Mouse (Mus musculus): Measurements from ENCODE around the gene Ergic3.

Gene Ergic3

DNA sequence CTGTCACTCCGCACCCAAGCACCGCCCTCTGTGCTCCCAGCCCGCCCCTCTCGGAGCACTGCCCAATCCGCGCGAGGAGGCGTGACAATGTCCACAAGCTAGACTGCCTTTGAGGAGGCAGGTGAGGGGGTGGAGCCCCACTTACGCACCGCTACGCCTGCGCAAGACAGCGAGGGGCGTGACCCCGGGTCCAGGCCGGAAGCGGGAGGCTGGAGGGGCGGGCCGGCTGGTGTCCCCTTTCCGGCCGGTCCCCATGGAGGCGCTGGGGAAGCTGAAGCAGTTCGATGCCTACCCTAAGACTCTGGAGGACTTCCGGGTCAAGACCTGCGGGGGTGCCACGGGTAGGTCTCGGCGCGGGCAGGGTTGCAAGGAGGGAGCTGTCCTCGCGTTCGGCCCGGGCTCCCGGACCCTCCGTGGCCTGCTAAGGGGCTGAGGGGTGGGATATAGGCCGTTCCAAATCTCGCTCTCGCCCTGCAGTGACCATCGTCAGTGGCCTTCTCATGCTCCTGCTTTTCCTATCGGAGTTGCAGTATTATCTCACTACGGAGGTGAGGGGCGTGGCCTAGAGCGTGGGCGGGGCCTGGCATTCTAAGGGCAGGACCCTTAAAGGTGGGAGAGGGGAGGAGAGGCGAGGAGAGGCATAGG, at the start of gene Ergic3, which contains the start of gene 6430550D23Rik:
Gene Ergic3, plus strand, starts transcription at position 158 of the 645 bp plus-strand sequence.
Gene 6430550D23Rik, minus strand, starts transcription at position 90 of the 645 bp plus-strand sequence.
- DNase-seq = peak; percentile 99

DNA sequence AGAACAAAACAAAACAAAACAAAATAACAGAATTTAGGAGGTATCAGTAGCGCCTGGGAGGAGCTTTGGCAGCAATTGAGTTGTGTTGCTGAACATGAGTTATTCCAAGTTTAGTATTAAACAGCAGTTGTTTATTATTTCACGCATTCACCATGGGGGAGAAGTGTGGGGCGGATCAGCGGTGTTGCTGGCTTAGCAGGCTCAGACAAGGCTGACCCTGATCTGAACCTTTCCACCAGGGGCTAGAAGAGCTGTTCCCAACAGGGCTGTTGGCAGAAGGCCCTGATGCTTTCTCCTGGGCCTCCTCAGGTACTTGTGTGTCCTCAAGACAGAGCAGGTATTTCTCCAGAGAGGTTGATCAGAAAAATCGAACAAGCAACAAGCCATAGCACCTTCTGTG, 47.9 kb upstream of the Ergic3 start:
- DNase-seq = no peak

GRCm38 (mm10) chr2:155961862-155962261, 46.0 kb upstream of the Ergic3 start:
- DNase-seq = no peak

GRCm38 (mm10) chr2:155962991-155963390, 44.9 kb upstream of the Ergic3 start:
- peak; percentile 71 for DNase-seq

- DNase-seq = no peak
Measured at GRCm38 (mm10) chr2:155973348-155973747, 34.5 kb upstream of the Ergic3 start.

- no peak for DNase-seq
Measured at GRCm38 (mm10) chr2:155974087-155974731, 33.6 kb upstream of the Ergic3 start.

GRCm38 (mm10) chr2:155979328-155979991, 28.4 kb upstream of the Ergic3 start:
- DNase-seq = no peak

GRCm38 (mm10) chr2:155985776-155986175, 22.1 kb upstream of the Ergic3 start:
- DNase-seq = no peak

- no peak for DNase-seq
Measured at GRCm38 (mm10) chr2:155987131-155987530, 20.7 kb upstream of the Ergic3 start.

GRCm38 (mm10) chr2:155989085-155989484, 18.8 kb upstream of the Ergic3 start:
- DNase-seq = peak; percentile 79

DNA sequence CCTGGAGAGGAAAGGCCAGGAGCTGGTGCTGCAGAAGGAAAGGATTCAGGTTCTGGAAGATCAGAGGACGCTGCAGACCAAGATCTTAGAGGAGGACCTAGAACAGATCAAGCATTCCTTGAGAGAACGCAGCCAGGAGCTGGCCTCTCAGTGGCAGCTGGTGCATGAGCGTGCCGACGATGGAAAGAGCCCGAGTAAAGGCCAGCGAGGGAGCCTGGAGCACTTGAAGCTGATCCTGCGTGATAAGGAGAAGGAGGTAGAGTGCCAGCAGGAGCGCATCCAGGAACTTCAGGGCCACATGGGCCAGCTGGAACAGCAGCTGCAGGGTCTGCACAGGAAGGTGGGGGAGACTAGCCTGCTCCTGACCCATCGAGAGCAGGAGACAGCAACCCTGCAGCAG, 16.7 kb upstream of the Ergic3 start:
- peak; percentile 56 for DNase-seq

DNA sequence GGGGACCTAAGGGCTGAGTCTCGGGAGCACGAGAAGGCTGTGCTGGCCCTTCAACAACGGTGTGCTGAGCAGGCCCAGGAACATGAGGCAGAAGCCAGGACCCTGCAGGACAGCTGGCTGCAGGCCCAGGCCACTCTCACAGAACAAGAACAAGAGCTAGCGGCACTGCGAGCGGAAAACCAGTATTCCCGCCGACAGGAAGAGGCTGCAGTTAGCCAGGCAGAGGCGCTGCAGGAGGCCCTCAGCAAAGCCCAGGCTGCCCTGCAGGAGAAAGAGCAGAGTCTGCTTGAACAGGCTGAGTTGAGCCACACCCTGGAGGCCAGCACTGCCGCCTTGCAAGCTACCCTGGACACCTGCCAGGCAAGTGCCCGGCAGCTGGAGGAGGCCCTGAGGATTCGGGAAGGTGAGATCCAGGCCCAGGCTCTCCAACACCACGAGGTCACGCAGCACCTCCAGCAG, 16.0 kb upstream of the Ergic3 start:
- DNase-seq = peak; percentile 98

DNA sequence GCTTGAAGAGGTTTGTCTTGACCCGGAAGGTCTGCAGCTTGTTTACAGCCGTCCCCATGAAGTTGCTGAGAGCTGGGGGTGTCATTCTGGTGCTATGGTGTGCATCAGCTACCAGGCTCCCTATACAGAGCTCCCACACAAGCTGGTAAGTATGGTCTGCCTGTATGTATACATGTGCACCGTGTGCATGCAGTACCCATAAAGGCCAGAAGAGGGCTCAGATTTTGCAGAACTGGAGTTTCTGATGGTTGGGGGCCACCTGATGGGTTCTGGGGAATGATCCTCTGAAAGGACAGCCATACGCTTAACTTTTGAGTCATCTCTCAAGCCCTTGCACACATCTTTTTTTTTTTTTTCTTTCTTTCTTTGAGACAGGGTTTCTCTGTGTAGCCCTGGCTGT, 2.5 kb upstream of the Ergic3 start:
- no peak for DNase-seq

DNA sequence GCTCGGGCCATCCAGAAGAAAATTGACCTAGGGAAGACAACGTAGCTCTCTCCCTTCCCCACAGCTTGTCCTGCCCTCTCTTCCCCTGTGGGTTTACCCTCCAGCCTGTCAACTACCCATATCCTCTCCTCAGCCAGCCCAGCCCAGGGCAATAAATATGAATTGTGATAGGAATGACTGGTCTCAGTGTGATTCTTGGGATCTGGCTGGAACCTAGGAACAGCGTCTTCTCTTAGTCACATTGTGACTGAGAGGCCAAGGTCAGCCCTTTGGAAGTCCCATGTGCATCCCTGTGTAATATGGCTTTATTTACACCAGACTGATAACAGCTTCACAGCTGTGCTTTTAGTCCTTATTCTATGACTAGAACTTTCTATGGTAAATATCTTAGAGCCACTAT, 10.3 kb downstream of the Ergic3 start:
- DNase-seq = no peak

GRCm38 (mm10) chr2:156021219-156021618, 13.4 kb downstream of the Ergic3 start:
- DNase-seq = no peak

GRCm38 (mm10) chr2:156021765-156022164, 13.9 kb downstream of the Ergic3 start:
- no peak for DNase-seq

GRCm38 (mm10) chr2:156025482-156025881, 17.6 kb downstream of the Ergic3 start:
- DNase-seq = no peak

DNA sequence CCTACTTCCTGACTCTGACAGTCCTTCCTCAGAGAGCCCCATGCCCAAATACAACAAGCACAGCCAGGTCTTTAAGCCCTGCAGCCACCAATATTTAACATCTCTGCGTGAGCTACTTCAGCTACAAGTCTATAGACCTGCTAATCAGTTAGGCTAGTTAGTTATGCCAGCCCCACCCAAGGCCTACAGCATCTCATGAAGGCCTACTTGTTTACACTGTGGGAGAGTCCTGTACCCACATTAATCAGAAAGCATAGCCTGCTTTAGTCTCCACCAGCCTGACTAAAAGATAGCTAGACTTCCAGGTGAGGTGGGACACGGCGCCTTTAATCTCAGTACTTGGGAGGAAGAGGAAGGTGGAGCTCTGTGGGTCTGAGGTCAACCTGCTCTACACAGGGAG, 31.5 kb downstream of the Ergic3 start:
- DNase-seq = no peak

DNA sequence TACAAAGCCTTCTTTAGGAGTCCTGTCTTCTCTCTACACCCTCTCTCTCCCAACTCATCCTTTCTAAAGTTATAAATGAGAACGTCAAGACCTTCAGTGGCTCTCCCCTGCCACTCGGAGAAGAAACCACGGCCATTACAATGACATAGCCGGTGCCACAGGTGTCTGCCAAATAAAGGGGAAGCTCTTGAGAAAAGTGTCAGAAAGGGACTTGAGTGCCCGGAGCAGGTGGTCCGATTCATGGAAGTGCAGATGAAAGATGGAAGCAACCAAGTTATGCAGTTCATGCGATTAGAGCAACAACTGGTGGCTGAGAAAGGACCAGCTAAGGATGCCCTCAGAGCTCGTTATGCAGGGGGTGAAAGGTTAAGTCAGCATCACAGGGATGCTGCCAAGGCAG, 35.1 kb downstream of the Ergic3 start:
- no peak for DNase-seq

- no peak for DNase-seq
Measured at GRCm38 (mm10) chr2:156047929-156048328, 40.1 kb downstream of the Ergic3 start.

- DNase-seq = no peak
Measured at GRCm38 (mm10) chr2:156052816-156053215, 45.0 kb downstream of the Ergic3 start, which contains the start of gene Fer1l4. Gene Fer1l4, minus strand, starts transcription at chr2:156052947.

DNA sequence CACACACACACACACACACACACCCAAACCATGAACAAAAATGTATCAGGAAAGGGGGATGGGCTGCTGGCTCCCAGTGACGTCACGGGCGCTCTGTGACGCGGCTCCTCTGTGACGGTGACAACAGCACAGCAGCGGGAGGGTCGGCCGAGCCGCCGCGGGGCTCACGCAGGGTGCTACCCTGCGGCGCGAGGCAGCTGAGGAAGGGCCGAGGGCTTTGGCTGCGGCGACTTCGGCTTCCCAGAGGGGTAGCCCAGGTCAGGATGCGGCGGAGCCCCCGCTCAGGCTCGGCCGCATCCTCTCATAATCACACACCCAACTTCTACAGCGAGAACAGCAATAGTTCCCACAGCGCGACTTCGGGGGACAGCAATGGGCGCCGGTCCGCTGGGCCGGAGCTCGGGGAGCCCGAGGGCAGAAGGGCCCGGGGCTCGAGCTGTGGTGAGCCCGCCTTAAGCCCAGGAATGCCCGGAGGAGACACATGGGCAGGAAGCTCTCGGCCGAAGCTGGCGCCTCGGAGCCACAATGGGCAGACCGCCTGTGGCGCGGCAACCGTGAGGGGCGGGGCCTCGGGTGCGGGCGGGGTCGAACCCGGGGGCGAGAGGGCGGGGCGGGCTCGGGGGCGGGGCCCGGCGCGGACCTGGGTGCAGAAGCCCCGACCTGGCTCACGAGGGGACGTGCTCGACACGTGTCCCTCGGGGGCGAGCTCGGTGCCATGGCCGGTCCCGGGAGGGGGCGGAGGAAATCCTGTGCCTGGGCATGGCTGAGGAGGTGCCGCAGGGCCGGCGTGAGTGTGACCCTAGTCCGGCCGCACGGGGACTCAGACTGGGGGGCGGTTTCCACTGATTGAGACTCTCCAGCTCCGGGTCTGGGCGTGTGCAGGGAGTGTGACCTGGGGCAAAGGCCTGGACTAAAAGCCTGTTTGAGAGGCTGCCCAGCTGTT, 57.5 kb downstream of the Ergic3 start, which contains the start of gene Spag4:
Gene Spag4, plus strand, starts transcription at position 77 of the 943 bp plus-strand sequence.
- peak; percentile 62 for DNase-seq

DNA sequence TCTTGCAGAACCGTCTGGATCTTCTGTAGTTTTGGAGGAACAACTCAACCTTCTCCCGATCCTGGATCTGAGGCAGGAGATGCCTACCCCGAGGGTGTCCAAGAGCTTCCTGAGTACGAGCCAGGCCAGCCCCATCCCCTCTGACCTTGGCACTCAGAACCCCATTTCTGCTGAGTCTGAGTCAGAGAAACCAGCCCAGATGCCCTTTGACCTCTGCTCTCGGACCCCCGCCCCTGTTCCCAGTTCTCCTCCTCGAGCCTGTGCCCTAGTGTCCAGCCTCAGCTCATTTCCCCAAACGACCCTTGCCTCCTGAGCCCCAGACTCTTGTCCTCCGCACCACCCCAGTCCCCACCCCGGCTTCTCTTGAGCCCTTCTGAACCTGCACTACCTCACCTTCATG, 58.3 kb downstream of the Ergic3 start:
- no peak for DNase-seq

Data from cerebellum, adult 9-10 months (tissue).